Mouse (Mus musculus) CH12.LX (cell line): ENCODE data around the gene Trim16. TPM values are rescaled to one million over a fixed set of nuclear protein-coding genes. Genes with fewer than 3 reads are reported as not detected.

ENCODE experiments used
- DNase-seq: peaks from one replicate; pipeline ENCODE4 v3.0.0-alpha.2; 2013; ENCODE audit errors: extremely low read depth
- H3K27ac ChIP-seq: 2 replicates; pipeline ENCODE4 v1.5.1; 2012; ENCODE audit warnings: low read depth, mild to moderate bottlenecking, control low read depth, moderate library complexity; ENCODE audit not compliant: insufficient read depth
- H3K27me3 ChIP-seq: replicated peaks from 2 replicates; pipeline ENCODE3; 2012; ENCODE audit warnings: inconsistent platforms
- H3K36me3 ChIP-seq, 2 experiments: replicated peaks in 1 of 2; 2 replicates each; pipeline versions ENCODE3 to v1.6.1; 2012; ENCODE audit warnings: inconsistent platforms in 1 of 2, low read length in 1 of 2, mild to moderate bottlenecking in 1 of 2, mixed read lengths in 1 of 2, moderate library complexity in 1 of 2; ENCODE audit not compliant: control insufficient read depth in 1 of 2, insufficient read depth in 1 of 2
- H3K4me1 ChIP-seq, 2 experiments: 2 replicates each; pipeline ENCODE4 v1.6.1; 2012; ENCODE audit warnings: inconsistent platforms in 1 of 2, moderate library complexity in 1 of 2; ENCODE audit not compliant: insufficient read depth in 2 of 2, control insufficient read depth in 1 of 2
- H3K4me2 ChIP-seq: 2 replicates; pipeline ENCODE4 v1.6.1; 2012; ENCODE audit warnings: low read depth, mild to moderate bottlenecking, control low read depth; ENCODE audit not compliant: poor library complexity, insufficient read depth, severe bottlenecking
- H3K4me3 ChIP-seq, 3 experiments: fragments of 150-350 bp in 1 of 3; sonication (generic) in 1 of 3; replicated peaks in 1 of 3; 2 replicates each; pipeline versions ENCODE3 to v1.5.1; 2011 to 2012; ENCODE audit warnings: low read depth in 2 of 3, low read length in 2 of 3, mild to moderate bottlenecking in 2 of 3, moderate library complexity in 2 of 3, control low read depth in 1 of 3, improper control_type of control experiment in 1 of 3, inconsistent platforms in 1 of 3, mixed read lengths in 1 of 3; ENCODE audit not compliant: poor library complexity in 1 of 3
- H3K79me2 ChIP-seq: replicated peaks from 2 replicates; pipeline ENCODE4 v1.6.1; 2012; ENCODE audit warnings: mild to moderate bottlenecking, moderate library complexity; ENCODE audit not compliant: control insufficient read depth, poor library complexity, insufficient read depth, severe bottlenecking; ENCODE audit errors: extremely low read depth
- H3K9ac ChIP-seq: 2 replicates; pipeline ENCODE4 v1.6.1; 2012; ENCODE audit warnings: low read depth, mild to moderate bottlenecking, control low read depth, moderate library complexity; ENCODE audit not compliant: insufficient read depth
- H3K9me3 ChIP-seq: replicated peaks from 2 replicates; pipeline ENCODE3; 2012; ENCODE audit warnings: low read length, inconsistent platforms, mixed read lengths
- BHLHE40 ChIP-seq: IDR thresholded peaks from 2 replicates; pipeline ENCODE4 v1.6.1; 2011; ENCODE audit warnings: mild to moderate bottlenecking, low read depth, low read length, improper control_type of control experiment
- CHD1 ChIP-seq: IDR thresholded peaks from 2 replicates; pipeline ENCODE4 v1.6.1; 2012; ENCODE audit warnings: low read depth, low read length, improper control_type of control experiment, inconsistent platforms
- CHD2 ChIP-seq: IDR thresholded peaks from 2 replicates; pipeline ENCODE4 v1.6.1; 2011; ENCODE audit warnings: low read length, improper control_type of control experiment
- CTCF ChIP-seq, 2 experiments: IDR thresholded peaks in 1 of 2; conservative IDR thresholded peaks in 1 of 2; 2 replicates each; pipeline ENCODE4 v1.5.1; 2011 to 2012; ENCODE audit warnings: low read depth in 2 of 2, low read length in 2 of 2, improper control_type of control experiment in 1 of 2, inconsistent platforms in 1 of 2, mild to moderate bottlenecking in 1 of 2, moderate library complexity in 1 of 2
- EP300 ChIP-seq: IDR thresholded peaks from 2 replicates; pipeline ENCODE4 v1.6.1; 2011; ENCODE audit warnings: low read length, improper control_type of control experiment
- ETS1 ChIP-seq: conservative IDR thresholded peaks from 2 replicates; pipeline ENCODE4 v1.6.1; 2012; ENCODE audit warnings: low read depth, mild to moderate bottlenecking, inconsistent platforms, low read length, improper control_type of control experiment, moderate library complexity
- GABPA ChIP-seq: IDR thresholded peaks from 2 replicates; pipeline ENCODE4 v1.6.1; 2012; ENCODE audit warnings: low read depth, low read length, improper control_type of control experiment, inconsistent platforms; ENCODE audit not compliant: insufficient replicate concordance
- HCFC1 ChIP-seq: IDR thresholded peaks from 2 replicates; pipeline ENCODE4 v1.6.1; 2012; ENCODE audit warnings: low read depth, mild to moderate bottlenecking, inconsistent platforms, low read length, improper control_type of control experiment
- IRF4 ChIP-seq: IDR thresholded peaks from 2 replicates; pipeline ENCODE4 v1.6.1; 2014; ENCODE audit warnings: low read depth, mild to moderate bottlenecking, inconsistent platforms, low read length, improper control_type of control experiment
- JUN ChIP-seq: IDR thresholded peaks from 2 replicates; pipeline ENCODE4 v1.6.1; 2011; ENCODE audit warnings: low read depth, mild to moderate bottlenecking, low read length, improper control_type of control experiment, moderate library complexity; ENCODE audit not compliant: insufficient read depth
- JUND ChIP-seq: conservative IDR thresholded peaks from 2 replicates; pipeline ENCODE4 v1.6.1; 2011; ENCODE audit warnings: low read depth, low read length, improper control_type of control experiment
- MAZ ChIP-seq: IDR thresholded peaks from 2 replicates; pipeline ENCODE4 v1.6.1; 2012; ENCODE audit warnings: low read depth, mild to moderate bottlenecking, inconsistent platforms, low read length, improper control_type of control experiment, moderate library complexity
- MEF2A ChIP-seq: IDR thresholded peaks from 2 replicates; pipeline ENCODE4 v1.6.1; 2014; ENCODE audit warnings: low read depth, mild to moderate bottlenecking, inconsistent platforms, low read length, improper control_type of control experiment, borderline replicate concordance
- NELFE ChIP-seq: IDR thresholded peaks from 2 replicates; pipeline ENCODE4 v1.6.1; 2011; ENCODE audit warnings: low read depth, low read length, improper control_type of control experiment
- NRF1 ChIP-seq: IDR thresholded peaks from 2 replicates; pipeline ENCODE4 v1.6.1; 2014; ENCODE audit warnings: low read depth, mild to moderate bottlenecking, inconsistent platforms, low read length, improper control_type of control experiment, moderate library complexity
- POLR2A ChIP-seq: IDR thresholded peaks from 2 replicates; pipeline ENCODE4 v1.6.1; 2011; ENCODE audit warnings: low read depth, mild to moderate bottlenecking, improper control_type of control experiment, low read length
- POLR2AphosphoS2 ChIP-seq: IDR thresholded peaks from 2 replicates; pipeline ENCODE4 v1.6.1; 2011; ENCODE audit warnings: low read depth, low read length, improper control_type of control experiment
- RAD21 ChIP-seq: IDR thresholded peaks from 2 replicates; pipeline ENCODE4 v1.6.1; 2011; ENCODE audit warnings: low read depth, mild to moderate bottlenecking, low read length, improper control_type of control experiment, moderate library complexity
- SIN3A ChIP-seq: IDR thresholded peaks from 2 replicates; pipeline ENCODE4 v1.6.1; 2012; ENCODE audit warnings: low read length, improper control_type of control experiment, inconsistent platforms
- SMC3 ChIP-seq: IDR thresholded peaks from 2 replicates; pipeline ENCODE4 v1.6.1; 2011; ENCODE audit warnings: low read depth, low read length, improper control_type of control experiment
- TBP ChIP-seq: conservative IDR thresholded peaks from 2 replicates; pipeline ENCODE4 v1.6.1; 2011; ENCODE audit warnings: low read depth, low read length, improper control_type of control experiment
- USF1 ChIP-seq: IDR thresholded peaks from 2 replicates; pipeline ENCODE4 v1.6.1; 2014; ENCODE audit warnings: low read depth, mild to moderate bottlenecking, inconsistent platforms, low read length, improper control_type of control experiment
- ZKSCAN1 ChIP-seq: IDR thresholded peaks from 2 replicates; pipeline ENCODE4 v1.6.1; 2012; ENCODE audit warnings: low read depth, inconsistent platforms, low read length, improper control_type of control experiment, borderline replicate concordance
- ZNF384 ChIP-seq: IDR thresholded peaks from 2 replicates; pipeline ENCODE4 v1.6.1; 2012; ENCODE audit warnings: low read depth, low read length, improper control_type of control experiment, inconsistent platforms
- dilution Hi-C: fragments of 300-500 bp; cut with MboI; formaldehyde crosslinking; loops from 2 replicates; pipeline ENCODE4 v1.14.3; 2020; ENCODE audit warnings: low sequenced_read_pairs; ENCODE audit not compliant: extremely low pct_unique_long_range_greater_than_20kb, extremely low pct_ligation_motif_present
- in situ Hi-C: fragments of 300-500 bp; cut with MboI; formaldehyde crosslinking; loops from 3 replicates; pipeline ENCODE4 v1.14.3; 2019; ENCODE audit warnings: low sequenced_read_pairs, low pct_ligation_motif_present, low pct_unique_long_range_greater_than_20kb, mixed read lengths
- polyA plus RNA-seq: library from polyadenylated mRNA; unstranded; fragments of >175 nt; gene quantifications from 2 replicates; pipeline ENCODE4 v1.2.1, GENCODE M21; 2012; ENCODE audit warnings: low read depth; ENCODE audit not compliant: insufficient read length
- total RNA-seq, 2 experiments: library from RNA; depleted of rRNA; stranded (reverse); fragments of 300-350 nt in 1 of 2; fragments of >200 nt in 1 of 2; gene quantifications; 2 replicates each; pipeline ENCODE4 v1.2.3; 2012 to 2014

Gene Trim16
- total and polyA plus RNA-seq, 3 experiments: not detected

GRCm38 (mm10) chr11:62885323-62885722 is 65.3 kb downstream of the Trim16 start:
- H3K27me3 ChIP-seq: no peaks in the 10 kb centered on the region
- no peaks in the 10 kb centered on the region for H3K9me3 ChIP-seq
- H3K79me2 ChIP-seq: peaks cover 6% of the 10 kb centered on the region
- H3K4me2 ChIP-seq: no peak overlapping the region
- no peak overlapping the region for H3K9ac ChIP-seq
- H3K27ac ChIP-seq: no peak overlapping the region
- TF ChIP-seq NELFE (no peak), JUND (no peak), TBP (no peak), RAD21 (no peak), CTCF (conservative IDR thresholded peaks at IDR 0.05 in 1 of 2, IDR thresholded peaks at IDR 0.05 in 1 of 2; ENCODE audit: low read depth in 2 of 2, low read length in 2 of 2) (no peak), IRF4 (no peak), MAZ (no peak), JUN (no peak), ZKSCAN1 (no peak), CHD2 (no peak), POLR2A (no peak), HCFC1 (no peak), BHLHE40 (no peak), ETS1 (no peak)
- TF ChIP-seq, all 38 proteins: peak for 0
- dilution Hi-C loops (no loop called here), in situ Hi-C loops (no loop called here)
- H3K4me1 ChIP-seq: peaks cover 0 to 21% of the 10 kb centered on the region in 2 experiments; a peak in 2 of 4 replicates
- DNase-seq: no peak
- peaks cover 54 to 86% of the 10 kb centered on the region in 2 experiments for H3K36me3 ChIP-seq
- H3K4me3 ChIP-seq: no peak overlapping the region

- H3K4me3 ChIP-seq: no peak overlapping the region
- dilution Hi-C loops (no loop called here), in situ Hi-C loops (no loop called here)
- H3K36me3 ChIP-seq: peaks cover 64 to 96% of the 10 kb centered on the region in 2 experiments
- H3K27ac ChIP-seq: no peak overlapping the region
- no peaks in the 10 kb centered on the region for H3K79me2 ChIP-seq
- TF ChIP-seq CHD1: no peak
- TF ChIP-seq MEF2A: no peak
- no peak for TF ChIP-seq POLR2AphosphoS2
- TF ChIP-seq EP300: no peak
- no peak for TF ChIP-seq ETS1
- TF ChIP-seq NRF1: no peak
- TF ChIP-seq ZNF384: no peak
- no peak for TF ChIP-seq SIN3A
- TF ChIP-seq MAZ: no peak
- TF ChIP-seq SMC3: no peak
- TF ChIP-seq USF1: no peak
- no peak for TF ChIP-seq HCFC1
- no peak for TF ChIP-seq GABPA
- peaks cover 0 to 6% of the 10 kb centered on the region in 2 experiments; a peak in 2 of 4 replicates for H3K4me1 ChIP-seq
- no peaks in the 10 kb centered on the region for H3K27me3 ChIP-seq
- no peak overlapping the region for H3K9ac ChIP-seq
- DNase-seq: no peak
- H3K9me3 ChIP-seq: no peaks in the 10 kb centered on the region
- no peak overlapping the region for H3K4me2 ChIP-seq
Measured at GRCm38 (mm10) chr11:62890796-62891195, 70.8 kb downstream of the Trim16 start.
